Mouse (Mus musculus) ES-E14 (cell line): ENCODE measurements at regions not wholly inside any gene's neighbourhood (a gene's known extent, or its start where the extent isn't known, plus 50 kb on each side); places are given as distances from the start of the nearest gene placed in this dataset.

Experiments
- CHD2 ChIP-seq: IDR thresholded peaks from 2 replicates; pipeline ENCODE4 v1.6.1; 2014; ENCODE audit warnings: mild to moderate bottlenecking, low read depth, low read length, inconsistent platforms
- HCFC1 ChIP-seq: IDR thresholded peaks from 2 replicates; pipeline ENCODE4 v1.6.1; 2012; ENCODE audit warnings: low read length, inconsistent platforms, borderline replicate concordance; ENCODE audit not compliant: insufficient read depth
- MAFK ChIP-seq: IDR thresholded peaks from 2 replicates; pipeline ENCODE4 v1.6.1; 2014; ENCODE audit warnings: mild to moderate bottlenecking, low read depth, low read length, inconsistent platforms; ENCODE audit not compliant: insufficient read depth
- ZC3H11A ChIP-seq: IDR thresholded peaks from 2 replicates; pipeline ENCODE4 v1.6.1; 2012; ENCODE audit warnings: low read depth, mild to moderate bottlenecking, inconsistent platforms, low read length, borderline replicate concordance
- ZNF384 ChIP-seq: IDR thresholded peaks from 2 replicates; pipeline ENCODE4 v1.6.1; 2012; ENCODE audit warnings: low read depth, low read length, inconsistent platforms

GRCm38 (mm10) chr11:31531416-31531815, 140.3 kb downstream of the Bod1 start:
- TF ChIP-seq CHD2 (no peak), MAFK (no peak), ZC3H11A (no peak), ZNF384 (no peak), HCFC1 (no peak)
